Mouse (Mus musculus): ENCODE measurements around the gene Zfp935. TPM values are rescaled to one million over a fixed set of nuclear protein-coding genes. Genes with fewer than 3 reads are reported as not detected.
"Not testable (repeated sequence)": the region's sequence is repeated elsewhere in the genome, so short reads cannot be mapped to it uniquely, and the experiment has no call there.

Gene Zfp935
- polyA plus RNA-seq, 2 experiments: not detected

- H3K27ac ChIP-seq; H3K4me1 ChIP-seq (replicated peaks; ENCODE audit: control insufficient read depth in 2 of 2, insufficient read depth in 2 of 2, low read length in 1 of 2); H3K27me3 ChIP-seq (ENCODE audit: control insufficient read depth, insufficient read depth, low read length); H3K9me3 ChIP-seq (ENCODE audit: control insufficient read depth, low read length); H3K9ac ChIP-seq (replicated peaks); H3K4me3 ChIP-seq (ENCODE audit: insufficient read depth in 1 of 2, low read depth in 2 of 2, low read length in 2 of 2); H3K4me2 ChIP-seq (ENCODE audit: low read depth); ATAC-seq (ENCODE audit: insufficient read depth); H3K36me3 ChIP-seq (replicated peaks; ENCODE audit: control insufficient read depth, insufficient read depth, low read depth): not testable (repeated sequence)
- peak; percentile 20 to 31 (median 23) for DNase-seq (ENCODE audit: low read depth in 3 of 3, low spot score in 3 of 3)
- TF ChIP-seq CTCF (IDR thresholded peaks at IDR 0.05; ENCODE audit: low read depth): peak; percentile 57
Measured at GRCm38 (mm10) chr13:62469947-62470346, 88.4 kb downstream of the Zfp935 start.

- peak within 1 kb of the TSS; percentile 56 to 84 for H3K4me3 ChIP-seq (ENCODE audit: insufficient read depth in 1 of 2, low read depth in 2 of 2, low read length in 2 of 2)
- WGBS (ENCODE audit: insufficient replicate concordance): 1% methylated on average over 27 of the region's 28 CpGs
- ATAC-seq (ENCODE audit: insufficient read depth) (peak; percentile 100), DNase-seq (ENCODE audit: low read depth in 3 of 3, low spot score in 3 of 3) (peak; percentile 80 to 83 (median 83))
- not testable (repeated sequence) for H3K9me3 ChIP-seq (ENCODE audit: control insufficient read depth, low read length); H3K36me3 ChIP-seq (replicated peaks; ENCODE audit: control insufficient read depth, insufficient read depth, low read depth); H3K4me1 ChIP-seq (replicated peaks; ENCODE audit: control insufficient read depth in 2 of 2, insufficient read depth in 2 of 2, low read length in 1 of 2); H3K27me3 ChIP-seq (ENCODE audit: control insufficient read depth, insufficient read depth, low read length); H3K27ac ChIP-seq
- H3K4me2 ChIP-seq (ENCODE audit: low read depth): peak within 1 kb of the TSS; percentile 53
- peak within 1 kb of the TSS; percentile 55 for H3K9ac ChIP-seq (replicated peaks)
Measured at GRCm38 (mm10) chr13:62466424-62467334, 91.6 kb downstream of the Zfp935 start, which contains the start of gene Gm49359. Gene Gm49359, minus strand, starts transcription at chr13:62466832.

Small RNA genes within 50 kb of the gene (microRNA-seq; reads per million reads assigned to microRNA genes)
- not detected for gene Gm22256

Other genes with a start within 250 kb of the Zfp935 start
- gene Gm3604, start 175.3 kb downstream of the Zfp935 start, polyA plus RNA-seq (2012; rRNA removed): 0.75 and 1.3 TPM in 2 replicates
- gene Gm3604, start 175.3 kb downstream of the Zfp935 start, polyA plus RNA-seq (2014; fragmentation: Nextera tagmentation; extraction: Ambion mirVana): 4.4 and 4.6 TPM in 2 replicates
- 0.49 and 1.4 TPM in 2 replicates for gene Gm49359, start 91.7 kb downstream of the Zfp935 start, polyA plus RNA-seq (2012; rRNA removed)
- 1.1 and 1.5 TPM in 2 replicates for gene Gm49359, start 91.7 kb downstream of the Zfp935 start, polyA plus RNA-seq (2014; fragmentation: Nextera tagmentation; extraction: Ambion mirVana)
- gene Zfp934, start 12.7 kb upstream of the Zfp935 start, polyA plus RNA-seq (2012; rRNA removed): 2.7 and 3.7 TPM in 2 replicates
- gene Zfp934, start 12.7 kb upstream of the Zfp935 start, polyA plus RNA-seq (2014; fragmentation: Nextera tagmentation; extraction: Ambion mirVana): 5.3 and 6.0 TPM in 2 replicates
- gene 6720489N17Rik, start 65.7 kb upstream of the Zfp935 start, polyA plus RNA-seq (2012; rRNA removed): 0.49 and 1.1 TPM in 2 replicates
- 3.1 and 3.5 TPM in 2 replicates for gene 6720489N17Rik, start 65.7 kb upstream of the Zfp935 start, polyA plus RNA-seq (2014; fragmentation: Nextera tagmentation; extraction: Ambion mirVana)
- gene Platr25, start 202.2 kb upstream of the Zfp935 start, polyA plus RNA-seq (2012; rRNA removed): 1.1 and 2.3 TPM in 2 replicates
- 3.5 and 3.7 TPM in 2 replicates for gene Platr25, start 202.2 kb upstream of the Zfp935 start, polyA plus RNA-seq (2014; fragmentation: Nextera tagmentation; extraction: Ambion mirVana)
- 0.15 and 0.45 TPM in 2 replicates for gene Gm5141, start 227.3 kb upstream of the Zfp935 start, polyA plus RNA-seq (2012; rRNA removed)
- 1.4 and 2.1 TPM in 2 replicates for gene Gm5141, start 227.3 kb upstream of the Zfp935 start, polyA plus RNA-seq (2014; fragmentation: Nextera tagmentation; extraction: Ambion mirVana)